Mouse (Mus musculus) central nervous system, embryonic 18 days (tissue): ENCODE results near the gene Defa17. TPM values are rescaled to one million over a fixed set of nuclear protein-coding genes. Genes with fewer than 3 reads are reported as not detected.

Experiments
- polyA plus RNA-seq: library from polyadenylated mRNA; depleted of rRNA; stranded (reverse); fragments of >200 nt; gene quantifications from 2 replicates; pipeline ENCODE4 v1.2.3, GENCODE M21; 2012; rRNA removed

Gene Defa17
- not detected in 2 replicates for polyA plus RNA-seq

DNA sequence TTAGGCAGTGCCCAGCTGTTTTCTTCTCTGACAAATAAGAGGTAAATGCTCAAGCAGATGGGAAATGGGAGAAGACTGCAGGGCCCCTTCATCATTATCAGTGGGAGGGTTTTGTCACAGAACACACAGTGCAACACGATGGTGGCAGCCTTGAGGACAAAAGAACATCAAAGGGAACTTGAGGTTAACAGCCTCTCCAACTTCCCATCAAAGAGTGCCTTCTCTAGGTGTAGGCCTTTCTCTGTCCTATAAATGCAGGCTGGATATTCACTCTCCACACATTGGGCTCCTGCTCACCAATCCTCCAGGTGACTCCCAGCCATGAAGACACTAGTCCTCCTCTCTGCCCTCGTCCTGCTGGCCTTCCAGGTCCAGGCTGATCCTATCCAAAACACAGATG, at the start of gene Defa17:
Gene Defa17, plus strand, starts transcription at position 301 of the 400 bp plus-strand sequence.

GRCm38 (mm10) chr8:21617883-21618282, 37.7 kb upstream of the Defa17 start, which contains the start of gene Defa26:
Gene Defa26, plus strand, starts transcription at chr8:21618183.

GRCm38 (mm10) chr8:21665497-21665896, 9.9 kb downstream of the Defa17 start, which contains the start of gene Defa34:
Gene Defa34, plus strand, starts transcription at chr8:21665797.

GRCm38 (mm10) chr8:21703545-21703944, 48.0 kb downstream of the Defa17 start, which contains the start of gene AY761184:
Gene AY761184, minus strand, starts transcription at chr8:21703645.

Other genes starting within 250 kb of the Defa17 start
- not detected in 2 replicates for gene Defa36, start 228.4 kb upstream of the Defa17 start, polyA plus RNA-seq
- gene Gm7849, start 199.2 kb upstream of the Defa17 start, polyA plus RNA-seq: not detected in 2 replicates
- not detected in 2 replicates for gene Defa20, start 146.5 kb upstream of the Defa17 start, polyA plus RNA-seq
- gene Defa32, start 126.7 kb upstream of the Defa17 start, polyA plus RNA-seq: not detected in 2 replicates
- gene Defa37, start 90.4 kb upstream of the Defa17 start, polyA plus RNA-seq: not detected in 2 replicates
- gene Defa28, start 72.8 kb upstream of the Defa17 start, polyA plus RNA-seq: not detected in 2 replicates
- gene Gm7861, start 61.3 kb upstream of the Defa17 start, polyA plus RNA-seq: not detected in 2 replicates
- gene Defa26, start 37.6 kb upstream of the Defa17 start, polyA plus RNA-seq: not detected in 2 replicates
- not detected in 2 replicates for gene Defa34, start 10.0 kb downstream of the Defa17 start, polyA plus RNA-seq
- not detected in 2 replicates for gene AY761184, start 47.9 kb downstream of the Defa17 start, polyA plus RNA-seq
- not detected in 2 replicates for gene Defa24, start 78.7 kb downstream of the Defa17 start, polyA plus RNA-seq
- gene Defb50, start 167.8 kb downstream of the Defa17 start, polyA plus RNA-seq: not detected in 2 replicates
- gene Defb2, start 184.1 kb downstream of the Defa17 start, polyA plus RNA-seq: not detected in 2 replicates
- gene Defb10, start 203.1 kb downstream of the Defa17 start, polyA plus RNA-seq: not detected in 2 replicates
- not detected in 2 replicates for gene Defb9, start 229.6 kb downstream of the Defa17 start, polyA plus RNA-seq